ENCODE assay signal across 18 mouse cellular contexts in the genomic region with DNA sequence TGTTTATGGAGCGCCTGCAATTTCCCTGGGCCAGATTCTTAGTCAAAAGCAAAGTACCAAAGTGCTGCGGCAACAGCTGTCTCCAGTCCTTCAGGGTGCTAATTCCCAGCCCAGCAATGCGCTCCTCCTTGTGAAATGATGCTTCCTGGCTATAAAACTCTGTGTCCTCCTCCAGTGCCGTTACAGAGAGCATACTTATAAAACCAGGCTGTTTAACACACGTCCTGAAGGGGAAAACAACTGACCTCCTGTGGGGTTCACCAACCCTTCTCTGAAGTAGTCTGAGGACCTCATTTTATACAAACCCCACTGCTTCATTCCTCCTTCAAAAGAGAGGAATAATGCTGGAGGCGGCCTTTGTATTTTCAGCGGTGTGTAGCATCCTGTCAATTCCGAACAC. TPM values are rescaled to one million over a fixed set of nuclear protein-coding genes. Genes with fewer than 3 reads are reported as not detected.
DNase-seq lines count a peak whose midpoint lies in the region; ATAC-seq and TF ChIP-seq lines count a peak whose summit lies in the region.
"Had no signal": no experiment of that assay in that cellular context is flagged by ENCODE, and none has a peak within 500 bp of the region (broad histone marks: within the 10 kb centered on the region; RNA-seq: fewer than 3 reads in every experiment).

No protein-coding gene starts in this region.

- H3K4me2 ChIP-seq in kidney, postnatal 0 days (ENCODE audit: low read length) = no peak overlapping the region
- no peak overlapping the region for H3K4me2 ChIP-seq in forebrain, postnatal 0 days (ENCODE audit: low read depth)
- H3K4me2 ChIP-seq: heart, embryonic 15.5 days; limb, embryonic 12.5 days had no signal

- no peak for ATAC-seq in kidney, postnatal 0 days (replicated peaks; ENCODE audit: low FRiP score, low read depth)
- ATAC-seq in forebrain, postnatal 0 days = peak; percentile 32

- TF ChIP-seq CTCF in kidney, postnatal 0 days (IDR thresholded peaks at IDR 0.05; ENCODE audit: low read depth) = no peak
- TF ChIP-seq CTCF in brain, embryonic 14.5 days (IDR thresholded peaks at IDR 0.05; ENCODE audit: borderline replicate concordance, extremely low read depth, insufficient read depth, insufficient read length) = no peak
- no peak for TF ChIP-seq CTCF in forebrain, postnatal 0 days (IDR thresholded peaks at IDR 0.05; ENCODE audit: low read depth)
- TF ChIP-seq CTCF in lung, adult 2 months (IDR thresholded peaks at IDR 0.05; ENCODE audit: insufficient read depth, low read length) = no peak

- no peak for TF ChIP-seq POLR2A in brain, embryonic 14.5 days (IDR thresholded peaks at IDR 0.05; ENCODE audit: borderline replicate concordance, extremely low read depth, insufficient read depth, insufficient read length, poor library complexity, severe bottlenecking)
- TF ChIP-seq POLR2A in lung, adult 2 months (IDR thresholded peaks at IDR 0.05; ENCODE audit: borderline replicate concordance, extremely low read depth, low read depth, low read length) = no peak

- H3K27me3 ChIP-seq in kidney, postnatal 0 days (ENCODE audit: insufficient read depth, low read length) = no peaks in the 10 kb centered on the region
- H3K27me3 ChIP-seq in forebrain, postnatal 0 days (ENCODE audit: insufficient read depth, low read length) = no peaks in the 10 kb centered on the region
- H3K27me3 ChIP-seq: heart, embryonic 15.5 days had no signal

- WGBS in kidney, postnatal 0 days = 18% methylated on average over 8 of the region's 8 CpGs
- 14% methylated on average over 8 of the region's 8 CpGs for WGBS in forebrain, postnatal 0 days
- 67% methylated on average over 8 of the region's 8 CpGs for WGBS in lung, adult 2 months

- no peak overlapping the region for H3K4me3 ChIP-seq in kidney, postnatal 0 days (replicated peaks; ENCODE audit: low read depth, low read length)
- H3K4me3 ChIP-seq in forebrain, postnatal 0 days (ENCODE audit: low read depth, low read length) = no peak overlapping the region
- no peak overlapping the region for H3K4me3 ChIP-seq in lung, adult 2 months (replicated peaks; ENCODE audit: extremely low read depth, low read depth, low read length)
- H3K4me3 ChIP-seq: heart, embryonic 15.5 days; limb, embryonic 12.5 days had no signal

- H3K9me3 ChIP-seq in kidney, postnatal 0 days (replicated peaks; ENCODE audit: low read length) = no peaks in the 10 kb centered on the region
- no peaks in the 10 kb centered on the region for H3K9me3 ChIP-seq in forebrain, postnatal 0 days (ENCODE audit: low read length)
- H3K9me3 ChIP-seq: G1E; heart, embryonic 15.5 days; limb, embryonic 12.5 days had no signal

- H3K9ac ChIP-seq in kidney, postnatal 0 days (ENCODE audit: low read depth, low read length) = no peak overlapping the region
- no peak overlapping the region for H3K9ac ChIP-seq in forebrain, postnatal 0 days
- H3K9ac ChIP-seq: heart, embryonic 15.5 days; limb, embryonic 12.5 days had no signal

- no peaks in the 10 kb centered on the region for H3K4me1 ChIP-seq in kidney, postnatal 0 days (replicated peaks; ENCODE audit: insufficient read depth, low read length)
- H3K4me1 ChIP-seq in forebrain, postnatal 0 days (ENCODE audit: insufficient read depth) = peaks cover 14% of the 10 kb centered on the region
- no peaks in the 10 kb centered on the region for H3K4me1 ChIP-seq in lung, adult 2 months (ENCODE audit: control insufficient read depth, insufficient read depth, low read length)
- H3K4me1 ChIP-seq: heart, embryonic 15.5 days had no signal

- no peak overlapping the region for H3K27ac ChIP-seq in kidney, postnatal 0 days
- H3K27ac ChIP-seq in forebrain, postnatal 0 days (ENCODE audit: low read depth, low read length) = no peak overlapping the region
- H3K27ac ChIP-seq: heart, embryonic 15.5 days; limb, embryonic 12.5 days; stomach, postnatal 0 days had no signal

- no peaks in the 10 kb centered on the region for H3K36me3 ChIP-seq in kidney, postnatal 0 days (ENCODE audit: insufficient read depth, low read length)
- H3K36me3 ChIP-seq in forebrain, postnatal 0 days (ENCODE audit: insufficient read depth) = no peaks in the 10 kb centered on the region
- H3K36me3 ChIP-seq: G1E; heart, embryonic 15.5 days; limb, embryonic 12.5 days had no signal

- DNase-seq in kidney, postnatal 0 days (ENCODE audit: low spot score) = peak; percentile 73
- DNase-seq in kidney, adult 18-20 months = no peak
- DNase-seq in brain, embryonic 14.5 days (ENCODE audit: low read depth) = peak; percentile 65
- peak; percentile 16 for DNase-seq in embryo, embryonic 11 days
- peak; percentile 19 for DNase-seq in forebrain, postnatal 0 days
- DNase-seq in lung, adult 18-20 months = no peak
- DNase-seq in ovary, adult 18-20 months (ENCODE audit: low spot score) = no peak
- DNase-seq in lung, adult 2 months = no peak
- DNase-seq: adrenal gland, adult 2 months; cerebellum, adult 18-20 months; heart, adult 18-20 months; lung, postnatal 36 days; thymus, postnatal 25 days had no signal

RNA-seq across cellular contexts. Expression of gene Adam23, which starts 28.0 kb away (rescaled TPM):
- polyA plus RNA-seq in kidney, postnatal 0 days (2015; fragmentation: Nextera tagmentation; extraction: Ambion mirVana) = 1.2 and 3.0 TPM in 2 replicates
- 23.6 and 29.4 TPM in 2 replicates for polyA plus RNA-seq in brain, embryonic 14.5 days (2012; rRNA removed)
- 52.8 and 65.6 TPM in 2 replicates for total RNA-seq in forebrain, postnatal 0 days (2014; rRNA removed)
- polyA plus RNA-seq in forebrain, postnatal 0 days (2015; fragmentation: Nextera tagmentation; extraction: Ambion mirVana) = 11.2 and 16.4 TPM in 2 replicates
- 2.6 and 2.9 TPM in 2 replicates for polyA plus RNA-seq in lung, adult 2 months (2012; rRNA removed)
- total RNA-seq: monocyte, adult 5-6 weeks had no signal
- polyA plus RNA-seq: G1E had no signal

Comparison
In these comparisons a context has a peak if more than half of its experiments do, and no peak if none do; other contexts are left out.
1. DNase-seq: peak in kidney, postnatal 0 days (single experiment), brain, embryonic 14.5 days (single experiment), embryo, embryonic 11 days (single experiment) and forebrain, postnatal 0 days (single experiment); none in kidney, adult 18-20 months (single experiment), lung, adult 18-20 months (0 of 2), ovary, adult 18-20 months (single experiment) and lung, adult 2 months (single experiment).